10 mouse cellular contexts compared by ENCODE assay signal in genomic region chr10:88501886-88502765, GRCm38 (mm10). TPM values are rescaled to one million over a fixed set of nuclear protein-coding genes. Genes with fewer than 3 reads are reported as not detected.
DNase-seq lines count a peak whose midpoint lies in the region; ATAC-seq and TF ChIP-seq lines count a peak whose summit lies in the region.
"Had no signal": no experiment of that assay in that cellular context is flagged by ENCODE, and none has a peak within 500 bp of the region (broad histone marks: within the 10 kb centered on the region; RNA-seq: fewer than 3 reads in every experiment).

No protein-coding gene starts in this region.

- no peak overlapping the region for H3K27ac ChIP-seq in midbrain, embryonic 11.5 days (ENCODE audit: low read depth, low read length)
- H3K27ac ChIP-seq in midbrain, embryonic 10.5 days (replicated peaks), result no peak overlapping the region
- peak overlapping the region; percentile 95; the same call in 1 of the 2 replicates for H3K27ac ChIP-seq in intestine, postnatal 0 days (ENCODE audit: low read depth, low read length)
- H3K27ac ChIP-seq in small intestine, adult 2 months (ENCODE audit: insufficient read depth, low read depth, low read length), result peak overlapping the region; percentile 29; the same call in 1 of the 2 replicates
- H3K27ac ChIP-seq in thymus, adult 2 months (ENCODE audit: control insufficient read depth, insufficient read depth, low read length), result no peak overlapping the region

- no peak for TF ChIP-seq CTCF in intestine, postnatal 0 days (IDR thresholded peaks at IDR 0.05; ENCODE audit: low read depth)
- TF ChIP-seq CTCF in small intestine, adult 2 months (IDR thresholded peaks at IDR 0.05; ENCODE audit: extremely low read depth, insufficient read length, insufficient replicate concordance, low read depth, low read length), result no peak
- TF ChIP-seq CTCF in thymus, adult 2 months (IDR thresholded peaks at IDR 0.05; ENCODE audit: borderline replicate concordance, control insufficient read depth, extremely low read depth, insufficient read depth, low read length, poor library complexity), result no peak

- H3K27me3 ChIP-seq in midbrain, embryonic 11.5 days (ENCODE audit: control insufficient read depth, insufficient read depth, low read length), result no peaks in the 10 kb centered on the region
- H3K27me3 ChIP-seq in midbrain, embryonic 10.5 days (ENCODE audit: low read depth, poor library complexity, severe bottlenecking), result no peaks in the 10 kb centered on the region
- H3K27me3 ChIP-seq in intestine, postnatal 0 days (replicated peaks; ENCODE audit: control insufficient read depth, insufficient read depth, low read length), result no peaks in the 10 kb centered on the region
- no peaks in the 10 kb centered on the region for H3K27me3 ChIP-seq in small intestine, adult 2 months (ENCODE audit: control insufficient read depth, insufficient read depth, low read length)
- no peaks in the 10 kb centered on the region for H3K27me3 ChIP-seq in thymus, adult 2 months (ENCODE audit: control insufficient read depth, insufficient read depth, low read length)

- 66% methylated on average over 13 of the region's 13 CpGs for WGBS in midbrain, embryonic 11.5 days
- WGBS in midbrain, embryonic 10.5 days, result 77% methylated on average over 13 of the region's 13 CpGs
- WGBS in intestine, postnatal 0 days, result 44% methylated on average over 13 of the region's 13 CpGs
- 42% methylated on average over 13 of the region's 13 CpGs for WGBS in small intestine, adult 2 months
- WGBS in thymus, adult 2 months, result 94% methylated on average over 13 of the region's 13 CpGs

- H3K36me3 ChIP-seq in midbrain, embryonic 11.5 days (ENCODE audit: control insufficient read depth, insufficient read depth, low read length), result no peaks in the 10 kb centered on the region
- 0 out of 2 replicates have a peak, but pooled peaks cover 3% of the 10 kb centered on the region for H3K36me3 ChIP-seq in midbrain, embryonic 10.5 days
- no peaks in the 10 kb centered on the region for H3K36me3 ChIP-seq in intestine, postnatal 0 days (ENCODE audit: control insufficient read depth, insufficient read depth)
- H3K36me3 ChIP-seq in small intestine, adult 2 months (ENCODE audit: control insufficient read depth, insufficient read depth, low read length), result no peaks in the 10 kb centered on the region
- H3K36me3 ChIP-seq in thymus, adult 2 months (ENCODE audit: control insufficient read depth, insufficient read depth, low read length), result no peaks in the 10 kb centered on the region

- DNase-seq in cerebellum, adult 9-10 months, result peak; percentile 28
- no peak for DNase-seq in cerebellum, adult 11 months
- peak; percentile 83 for DNase-seq in midbrain, embryonic 11.5 days (ENCODE audit: low spot score, missing footprints)
- no peak for DNase-seq in midbrain, embryonic 10.5 days (ENCODE audit: low spot score)
- DNase-seq in thymus, adult 2 months, result no peak
- DNase-seq in left cerebral cortex, postnatal 10 days (ENCODE audit: extremely low spot score in 1 of 2, low spot score in 2 of 2), result no peak
- DNase-seq: gastrocnemius, postnatal 10 days had no signal

- no peak for ATAC-seq in midbrain, embryonic 11.5 days (ENCODE audit: low FRiP score)
- ATAC-seq in intestine, postnatal 0 days, result no peak

- TF ChIP-seq POLR2A in small intestine, adult 2 months (IDR thresholded peaks at IDR 0.05; ENCODE audit: low read depth, low read length), result no peak
- TF ChIP-seq POLR2A in thymus, adult 2 months (IDR thresholded peaks at IDR 0.05; ENCODE audit: control insufficient read depth, extremely low read depth, insufficient read depth, low read length, poor library complexity), result no peak

- no peaks in the 10 kb centered on the region for H3K9me3 ChIP-seq in midbrain, embryonic 11.5 days (ENCODE audit: control insufficient read depth, low read length)
- no peaks in the 10 kb centered on the region for H3K9me3 ChIP-seq in midbrain, embryonic 10.5 days (replicated peaks)
- no peaks in the 10 kb centered on the region for H3K9me3 ChIP-seq in intestine, postnatal 0 days (ENCODE audit: control insufficient read depth)

- intact Hi-C loops in left cerebral cortex, postnatal 10 days (cut with DNase I), result no loop called here

- no peak overlapping the region for H3K4me2 ChIP-seq in midbrain, embryonic 11.5 days
- peak overlapping the region; percentile 77 for H3K4me2 ChIP-seq in intestine, postnatal 0 days (replicated peaks; ENCODE audit: low read depth)

- H3K9ac ChIP-seq in midbrain, embryonic 11.5 days (ENCODE audit: low read length), result no peak overlapping the region
- H3K9ac ChIP-seq in intestine, postnatal 0 days (ENCODE audit: low read depth, low read length), result peak overlapping the region; percentile 48

- H3K4me1 ChIP-seq in midbrain, embryonic 11.5 days (ENCODE audit: control insufficient read depth, insufficient read depth, low read length), result peaks cover 9% of the 10 kb centered on the region
- H3K4me1 ChIP-seq in midbrain, embryonic 10.5 days, result peaks cover 25% of the 10 kb centered on the region
- H3K4me1 ChIP-seq in intestine, postnatal 0 days (replicated peaks; ENCODE audit: control insufficient read depth, insufficient read depth, low read length), result peaks cover 14% of the 10 kb centered on the region
- H3K4me1 ChIP-seq in small intestine, adult 2 months (ENCODE audit: control insufficient read depth, insufficient read depth, insufficient read length, low read length), result peaks cover 16% of the 10 kb centered on the region; the same call in 1 of the 2 replicates
- peaks cover 5% of the 10 kb centered on the region for H3K4me1 ChIP-seq in thymus, adult 2 months (replicated peaks; ENCODE audit: control insufficient read depth, insufficient read depth, low read length)

- no peak overlapping the region for H3K4me3 ChIP-seq in midbrain, embryonic 11.5 days (ENCODE audit: low read depth, low read length)
- H3K4me3 ChIP-seq in midbrain, embryonic 10.5 days, result no peak overlapping the region
- peak overlapping the region; percentile 91 for H3K4me3 ChIP-seq in intestine, postnatal 0 days (ENCODE audit: low read depth, low read length)
- peak overlapping the region; percentile 40; the same call in 1 of the 2 replicates for H3K4me3 ChIP-seq in small intestine, adult 2 months (ENCODE audit: low read depth, low read length)
- H3K4me3 ChIP-seq in thymus, adult 2 months (ENCODE audit: control insufficient read depth, insufficient read depth, low read length), result no peak overlapping the region

RNA-seq across cellular contexts. Expression of gene Chpt1, which starts 1.7 kb away (rescaled TPM):
- 20.6 and 20.8 TPM in 2 replicates for polyA plus RNA-seq in midbrain, embryonic 11.5 days (2014; fragmentation: Nextera tagmentation; extraction: Ambion mirVana)
- 9.3 and 10.3 TPM in 2 replicates for polyA plus RNA-seq in midbrain, embryonic 10.5 days (2016; fragmentation: Nextera tagmentation; extraction: Ambion mirVana)
- 631 and 770 TPM in 2 replicates for polyA plus RNA-seq in intestine, postnatal 0 days (2015; fragmentation: Nextera tagmentation; extraction: Ambion mirVana)
- 90.5 and 98.9 TPM in 2 replicates for polyA plus RNA-seq in small intestine, adult 2 months (2012; rRNA removed)
- 28.7 and 44.0 TPM in 2 replicates for polyA plus RNA-seq in thymus, adult 2 months (2012; rRNA removed)
- total RNA-seq in left cerebral cortex, postnatal 10 days (2021), result 10 to 100 TPM; 25.2 to 28.2 TPM

RNA-seq across cellular contexts. Expression of gene Sycp3, which starts 42.8 kb away (rescaled TPM):
- polyA plus RNA-seq in midbrain, embryonic 11.5 days (2014; fragmentation: Nextera tagmentation; extraction: Ambion mirVana), result 0.19 TPM in 1 of 2 replicates, not detected in the other
- 0.17 and 0.19 TPM in 2 replicates for polyA plus RNA-seq in midbrain, embryonic 10.5 days (2016; fragmentation: Nextera tagmentation; extraction: Ambion mirVana)
- polyA plus RNA-seq in intestine, postnatal 0 days (2015; fragmentation: Nextera tagmentation; extraction: Ambion mirVana), result 31.6 and 50.4 TPM in 2 replicates
- not detected in 2 replicates for polyA plus RNA-seq in small intestine, adult 2 months (2012; rRNA removed)
- not detected in 2 replicates for polyA plus RNA-seq in thymus, adult 2 months (2012; rRNA removed)
- 1 to 10 TPM in 1 of 2 experiments, under 1 TPM in 1; 0.77 to 1.7 TPM for total RNA-seq in left cerebral cortex, postnatal 10 days (2021)
- total RNA-seq: gastrocnemius, postnatal 10 days had no signal
- polyA plus RNA-seq: stomach, embryonic 14.5 days had no signal

Comparison
In these comparisons a context has a peak if more than half of its experiments do, and no peak if none do; other contexts are left out.
1. DNase-seq: peak in cerebellum, adult 9-10 months (single experiment) and midbrain, embryonic 11.5 days (single experiment); none in cerebellum, adult 11 months (single experiment), midbrain, embryonic 10.5 days (single experiment), thymus, adult 2 months (single experiment) and left cerebral cortex, postnatal 10 days (0 of 2).
2. H3K27ac ChIP-seq: peak in intestine, postnatal 0 days (single experiment) and small intestine, adult 2 months (single experiment); none in midbrain, embryonic 11.5 days (single experiment), midbrain, embryonic 10.5 days (single experiment) and thymus, adult 2 months (single experiment).
3. H3K4me3 ChIP-seq: peak in intestine, postnatal 0 days (single experiment) and small intestine, adult 2 months (single experiment); none in midbrain, embryonic 11.5 days (single experiment), midbrain, embryonic 10.5 days (single experiment) and thymus, adult 2 months (single experiment).
4. RNA of gene Sycp3, which starts 42.8 kb away (polyA plus RNA-seq): 31.6 to 50.4 TPM in intestine, postnatal 0 days; 0.17 to 0.19 TPM in midbrain, embryonic 10.5 days, 0.19 TPM in midbrain, embryonic 11.5 days, not detected in small intestine, adult 2 months and not detected in thymus, adult 2 months; every median in the first group is over 10 times any median in the second.